Mouse (Mus musculus) MEL (cell line): ENCODE measurements at regions not wholly inside any gene's neighbourhood (a gene's known extent, or its start where the extent isn't known, plus 50 kb on each side); places are given as distances from the start of the nearest gene placed in this dataset.

Experiments used
- EP300 ChIP-seq, 2 experiments: IDR thresholded peaks; 2 replicates each; pipeline ENCODE4 v1.6.1; 2011; ENCODE audit warnings: improper control_type of control experiment in 2 of 2, low read length in 2 of 2, low read depth in 1 of 2, mild to moderate bottlenecking in 1 of 2
- MXI1 ChIP-seq: IDR thresholded peaks from 2 replicates; pipeline ENCODE4 v1.6.1; 2011; ENCODE audit warnings: mild to moderate bottlenecking, low read depth, low read length, improper control_type of control experiment
- POLR2A ChIP-seq, 2 experiments: IDR thresholded peaks; 2 replicates each; pipeline ENCODE4 v1.6.1; 2011 to 2012; ENCODE audit warnings: low read length in 2 of 2, mild to moderate bottlenecking in 2 of 2, control low read depth in 1 of 2, improper control_type of control experiment in 1 of 2, low read depth in 1 of 2, moderate library complexity in 1 of 2; ENCODE audit not compliant: control insufficient read depth in 1 of 2, insufficient read depth in 1 of 2, poor library complexity in 1 of 2
- ZNF384 ChIP-seq: IDR thresholded peaks from 2 replicates; pipeline ENCODE4 v1.6.1; 2012; ENCODE audit warnings: low read depth, mild to moderate bottlenecking, inconsistent platforms, low read length, improper control_type of control experiment

GRCm38 (mm10) chr8:26880177-26880576 lies 96.9 kb upstream of the Zfp703 start:
- TF ChIP-seq MXI1 (no peak), EP300 (IDR thresholded peaks at IDR 0.05; ENCODE audit: low read depth in 1 of 2, low read length in 2 of 2) (no peak), POLR2A (IDR thresholded peaks at IDR 0.05; ENCODE audit: control insufficient read depth in 1 of 2, insufficient read depth in 1 of 2, low read depth in 1 of 2, low read length in 2 of 2, poor library complexity in 1 of 2) (no peak), ZNF384 (no peak)
